Mouse (Mus musculus) MEL (cell line): Measurements from ENCODE around the gene Dock9. TPM values are rescaled to one million over a fixed set of nuclear protein-coding genes. Genes with fewer than 3 reads are reported as not detected.

Source experiments
- DNase-seq: peaks from one replicate; pipeline ENCODE4 v3.0.0; 2011; ENCODE audit warnings: low read depth, low spot score
- H3K27ac ChIP-seq: 2 replicates; pipeline ENCODE4 v1.5.1; 2012; ENCODE audit warnings: low read depth, mild to moderate bottlenecking, control low read depth, low read length, moderate library complexity; ENCODE audit not compliant: control insufficient read depth
- H3K27me3 ChIP-seq, 2 experiments: fragments of 150-350 bp in 1 of 2; sonication (generic) in 1 of 2; 2 replicates each; pipeline ENCODE4 v1.6.1; 2012; ENCODE audit warnings: low read length in 2 of 2, mild to moderate bottlenecking in 2 of 2, improper control_type of control experiment in 1 of 2, moderate library complexity in 1 of 2; ENCODE audit not compliant: insufficient read depth in 2 of 2, control insufficient read depth in 1 of 2
- H3K36me3 ChIP-seq, 2 experiments: 2 replicates each; pipeline ENCODE4 v1.6.1; 2012 to 2014; ENCODE audit warnings: low read length in 2 of 2, improper control_type of control experiment in 1 of 2, inconsistent platforms in 1 of 2, mild to moderate bottlenecking in 1 of 2; ENCODE audit not compliant: insufficient read depth in 2 of 2, control insufficient read depth in 1 of 2
- H3K4me1 ChIP-seq, 2 experiments: fragments of 150-350 bp in 1 of 2; sonication (generic) in 1 of 2; 2 replicates each; pipeline ENCODE4 v1.6.1; 2012; ENCODE audit warnings: low read length in 2 of 2, improper control_type of control experiment in 1 of 2, mild to moderate bottlenecking in 1 of 2; ENCODE audit not compliant: insufficient read depth in 2 of 2, control insufficient read depth in 1 of 2
- H3K4me3 ChIP-seq, 2 experiments: fragments of 150-350 bp in 1 of 2; sonication (generic) in 1 of 2; 2 replicates each; pipeline ENCODE4 v1.5.1; 2012; ENCODE audit warnings: low read depth in 2 of 2, low read length in 2 of 2, mild to moderate bottlenecking in 2 of 2, moderate library complexity in 2 of 2, control low read depth in 1 of 2, improper control_type of control experiment in 1 of 2; ENCODE audit not compliant: control insufficient read depth in 1 of 2, insufficient read depth in 1 of 2
- H3K79me2 ChIP-seq: 2 replicates; pipeline ENCODE4 v1.6.1; 2012; ENCODE audit warnings: mild to moderate bottlenecking, low read length, moderate library complexity; ENCODE audit not compliant: control insufficient read depth, poor library complexity, insufficient read depth
- H3K9ac ChIP-seq: 2 replicates; pipeline ENCODE4 v1.6.1; 2012; ENCODE audit warnings: low read depth, mild to moderate bottlenecking, control low read depth, low read length, moderate library complexity; ENCODE audit not compliant: control insufficient read depth, poor library complexity, severe bottlenecking
- H3K9me3 ChIP-seq: fragments of 150-350 bp; sonication (generic); replicated peaks from 2 replicates; pipeline ENCODE4 v1.6.1; 2012; ENCODE audit warnings: mild to moderate bottlenecking, low read length, improper control_type of control experiment, moderate library complexity; ENCODE audit not compliant: insufficient read depth
- BHLHE40 ChIP-seq: IDR thresholded peaks from 2 replicates; pipeline ENCODE4 v1.6.1; 2012; ENCODE audit warnings: low read depth, mild to moderate bottlenecking, inconsistent platforms, low read length, improper control_type of control experiment, borderline replicate concordance
- E2F4 ChIP-seq: IDR thresholded peaks from 2 replicates; pipeline ENCODE4 v1.6.1; 2011; ENCODE audit warnings: low read depth, low read length, improper control_type of control experiment, borderline replicate concordance
- EP300 ChIP-seq, 2 experiments: IDR thresholded peaks; 2 replicates each; pipeline ENCODE4 v1.6.1; 2011; ENCODE audit warnings: improper control_type of control experiment in 2 of 2, low read length in 2 of 2, low read depth in 1 of 2, mild to moderate bottlenecking in 1 of 2
- ETS1 ChIP-seq: IDR thresholded peaks from 2 replicates; pipeline ENCODE4 v1.6.1; 2012; ENCODE audit warnings: low read depth, mild to moderate bottlenecking, inconsistent platforms, low read length, improper control_type of control experiment, moderate library complexity
- KAT2A ChIP-seq: conservative IDR thresholded peaks from 2 replicates; pipeline ENCODE4 v1.6.1; 2012; ENCODE audit warnings: low read depth, low read length, improper control_type of control experiment, inconsistent platforms
- MAX ChIP-seq: IDR thresholded peaks from 2 replicates; pipeline ENCODE4 v1.6.1; 2011; ENCODE audit warnings: low read length, improper control_type of control experiment
- MXI1 ChIP-seq: IDR thresholded peaks from 2 replicates; pipeline ENCODE4 v1.6.1; 2011; ENCODE audit warnings: mild to moderate bottlenecking, low read depth, low read length, improper control_type of control experiment
- MYC ChIP-seq: IDR thresholded peaks from 2 replicates; pipeline ENCODE4 v1.6.1; 2011; ENCODE audit warnings: low read depth, mild to moderate bottlenecking, low read length, improper control_type of control experiment, moderate library complexity
- NELFE ChIP-seq: IDR thresholded peaks from 2 replicates; pipeline ENCODE4 v1.6.1; 2011; ENCODE audit warnings: low read depth, low read length, improper control_type of control experiment
- POLR2A ChIP-seq, 2 experiments: IDR thresholded peaks; 2 replicates each; pipeline ENCODE4 v1.6.1; 2011 to 2012; ENCODE audit warnings: low read length in 2 of 2, mild to moderate bottlenecking in 2 of 2, control low read depth in 1 of 2, improper control_type of control experiment in 1 of 2, low read depth in 1 of 2, moderate library complexity in 1 of 2; ENCODE audit not compliant: control insufficient read depth in 1 of 2, insufficient read depth in 1 of 2, poor library complexity in 1 of 2
- POLR2AphosphoS2 ChIP-seq: IDR thresholded peaks from 2 replicates; pipeline ENCODE4 v1.6.1; 2011; ENCODE audit warnings: low read length, improper control_type of control experiment
- RCOR1 ChIP-seq: IDR thresholded peaks from 2 replicates; pipeline ENCODE4 v1.6.1; 2012; ENCODE audit warnings: low read depth, mild to moderate bottlenecking, inconsistent platforms, low read length, improper control_type of control experiment
- SIN3A ChIP-seq: IDR thresholded peaks from 2 replicates; pipeline ENCODE4 v1.6.1; 2012; ENCODE audit warnings: low read length, improper control_type of control experiment, inconsistent platforms
- SMC3 ChIP-seq: IDR thresholded peaks from 2 replicates; pipeline ENCODE4 v1.6.1; 2011; ENCODE audit warnings: low read depth, low read length, improper control_type of control experiment
- TBP ChIP-seq: IDR thresholded peaks from 2 replicates; pipeline ENCODE4 v1.8.0; 2011; ENCODE audit warnings: low read depth, low read length, improper control_type of control experiment
- ZNF384 ChIP-seq: IDR thresholded peaks from 2 replicates; pipeline ENCODE4 v1.6.1; 2012; ENCODE audit warnings: low read depth, mild to moderate bottlenecking, inconsistent platforms, low read length, improper control_type of control experiment
- polyA plus RNA-seq, 2 experiments: library from polyadenylated mRNA; stranded (reverse) in 1 of 2; unstranded in 1 of 2; fragments of >175 nt in 1 of 2; fragments of >200 nt in 1 of 2; gene quantifications; 2 replicates each; pipeline versions ENCODE4 v1.2.1 to v1.2.4; 2012; ENCODE audit warnings: low replicate concordance in 2 of 2, low read depth in 1 of 2; ENCODE audit not compliant: insufficient read length in 2 of 2, insufficient read depth in 1 of 2, missing spikeins in 1 of 2
- total RNA-seq: library from RNA; depleted of rRNA; stranded (reverse); fragments of 300-350 nt; gene quantifications from 2 replicates; pipeline ENCODE4 v1.2.3, GENCODE M21; 2012

Dock9 gene
- total and polyA plus RNA-seq, 3 experiments = 6.3 to 9.4 TPM; not detected in 1

DNA sequence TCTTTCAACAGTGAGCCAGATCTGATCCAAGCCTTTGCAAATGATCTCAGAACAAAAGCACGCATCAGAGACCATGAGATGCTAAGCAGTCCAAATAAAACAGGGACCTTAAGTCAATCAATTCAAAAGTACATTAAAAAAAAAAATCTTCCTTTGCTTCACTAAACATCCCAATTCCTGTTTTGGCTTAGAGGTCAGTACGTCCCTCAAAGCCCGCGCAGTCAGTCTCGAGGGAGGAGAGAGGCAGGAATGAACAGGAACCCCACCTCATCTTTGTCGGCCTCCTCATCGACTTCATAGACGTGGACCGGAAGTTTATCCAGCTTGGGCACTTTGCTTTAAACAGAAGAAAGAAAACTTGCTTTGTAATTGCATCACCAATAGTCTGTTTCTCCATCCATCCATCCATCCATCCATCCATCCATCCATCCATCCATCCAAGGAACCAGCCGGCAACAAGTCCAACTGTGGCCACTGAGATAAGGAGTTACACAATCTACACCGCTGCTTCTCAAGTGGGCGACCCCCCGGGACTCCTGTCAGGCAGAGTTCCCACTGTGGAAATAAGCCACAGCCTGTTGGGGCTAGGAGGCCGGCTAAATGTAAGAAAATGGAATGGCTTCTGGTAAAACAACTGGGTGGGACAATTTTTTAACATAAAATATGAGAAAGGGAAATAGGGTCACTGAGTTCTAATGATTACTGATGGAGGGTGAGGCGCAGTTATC lies 137.3 kb downstream of the Dock9 start:
- Histone ChIP-seq H3K9ac (no peak overlapping the region), H3K79me2 (no peaks in the 10 kb centered on the region), H3K9me3 (no peaks in the 10 kb centered on the region), H3K4me3 (no peak overlapping the region), H3K4me1 (no peaks in the 10 kb centered on the region), H3K36me3 (no peaks in the 10 kb centered on the region), H3K27ac (no peak overlapping the region), H3K27me3 (no peaks in the 10 kb centered on the region)
- TF ChIP-seq EP300 (IDR thresholded peaks at IDR 0.05; ENCODE audit: low read depth in 1 of 2, low read length in 2 of 2) = no peak
- no peak for TF ChIP-seq MAX
- no peak for TF ChIP-seq SMC3
- TF ChIP-seq MYC = no peak
- no peak for TF ChIP-seq POLR2A (IDR thresholded peaks at IDR 0.05; ENCODE audit: control insufficient read depth in 1 of 2, insufficient read depth in 1 of 2, low read depth in 1 of 2, low read length in 2 of 2, poor library complexity in 1 of 2)
- no peak for TF ChIP-seq NELFE
- no peak for TF ChIP-seq ZNF384
- TF ChIP-seq TBP = no peak
- TF ChIP-seq E2F4 = no peak
- DNase-seq = no peak

DNA sequence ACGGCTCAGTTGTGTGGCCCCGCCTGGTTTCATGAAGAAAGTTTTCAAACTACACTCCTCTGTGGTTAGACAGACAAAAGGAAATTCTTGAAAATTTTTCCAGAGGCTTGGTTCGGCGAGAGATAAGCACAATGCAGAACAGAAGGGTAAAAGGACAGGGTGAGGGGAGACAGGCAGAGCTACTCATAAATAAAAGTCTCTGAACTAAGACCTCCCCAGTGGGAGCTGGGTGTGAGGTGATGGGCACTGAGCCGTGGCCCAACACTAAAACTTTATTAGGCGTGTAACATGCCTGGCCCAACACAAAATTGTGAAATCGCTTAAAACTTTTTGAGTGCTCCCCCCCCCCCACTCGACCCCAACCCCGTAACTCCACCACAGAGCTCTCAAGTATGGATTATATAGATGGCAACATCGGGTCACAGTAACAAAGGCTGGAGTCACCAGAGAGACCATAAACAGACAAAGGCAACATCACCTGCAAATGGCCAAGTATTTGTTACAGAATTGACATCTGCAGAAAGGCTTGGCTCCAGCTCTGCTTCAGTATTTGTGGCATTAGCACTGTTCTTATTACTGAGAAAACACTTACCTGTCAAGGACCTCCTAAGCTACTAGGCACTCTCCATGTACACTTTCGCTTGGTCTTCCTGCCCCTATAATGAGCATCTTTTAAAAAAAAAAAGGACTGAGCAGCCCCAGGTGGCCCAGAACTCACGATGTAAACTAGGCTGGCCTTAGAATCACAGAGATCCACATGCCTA lies 138.4 kb downstream of the Dock9 start:
- TF ChIP-seq ZNF384 (no peak), KAT2A (no peak)
- no peaks in the 10 kb centered on the region for H3K36me3 ChIP-seq
- no peaks in the 10 kb centered on the region for H3K27me3 ChIP-seq
- no peak overlapping the region for H3K27ac ChIP-seq
- no peak overlapping the region for H3K4me3 ChIP-seq
- no peaks in the 10 kb centered on the region for H3K79me2 ChIP-seq
- no peak overlapping the region for H3K9ac ChIP-seq
- H3K4me1 ChIP-seq = no peaks in the 10 kb centered on the region
- H3K9me3 ChIP-seq = no peaks in the 10 kb centered on the region
- DNase-seq = no peak

DNA sequence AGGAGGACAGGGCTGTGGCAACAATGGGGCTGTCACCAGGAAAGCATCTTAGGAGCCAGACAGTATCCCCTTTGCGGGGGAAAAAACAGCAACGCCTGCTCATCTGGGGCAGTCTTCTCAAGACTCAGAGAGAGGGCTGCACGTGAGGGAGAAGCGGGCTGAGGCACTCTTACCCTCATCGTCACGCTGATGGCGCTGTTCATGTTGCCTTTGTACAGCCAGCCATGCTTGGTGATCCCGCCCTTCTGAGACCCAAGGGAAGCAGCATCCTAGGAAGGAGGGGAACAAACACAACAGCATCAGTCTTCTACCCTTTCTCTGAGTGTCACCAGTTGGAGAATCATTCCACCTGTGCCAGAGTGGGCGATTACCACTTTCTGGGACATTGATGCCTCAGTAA lies 139.1 kb downstream of the Dock9 start:
- Histone ChIP-seq H3K27ac (no peak overlapping the region), H3K36me3 (no peaks in the 10 kb centered on the region), H3K9ac (no peak overlapping the region), H3K4me3 (no peak overlapping the region), H3K4me1 (no peaks in the 10 kb centered on the region), H3K9me3 (no peaks in the 10 kb centered on the region), H3K27me3 (no peaks in the 10 kb centered on the region), H3K79me2 (no peaks in the 10 kb centered on the region)
- DNase-seq = no peak
- TF ChIP-seq SIN3A (no peak), MXI1 (no peak), POLR2AphosphoS2 (no peak), BHLHE40 (no peak), POLR2A (IDR thresholded peaks at IDR 0.05; ENCODE audit: control insufficient read depth in 1 of 2, insufficient read depth in 1 of 2, low read depth in 1 of 2, low read length in 2 of 2, poor library complexity in 1 of 2) (no peak), ETS1 (no peak), ZNF384 (no peak), EP300 (IDR thresholded peaks at IDR 0.05; ENCODE audit: low read depth in 1 of 2, low read length in 2 of 2) (no peak), MYC (no peak), MAX (no peak), RCOR1 (no peak)
